Mouse (Mus musculus) leukemia stem cell, adult 10-12 weeks (primary cell): ENCODE data around the gene Gpsm1. TPM values are rescaled to one million over a fixed set of nuclear protein-coding genes. Genes with fewer than 3 reads are reported as not detected.

Experiments used
- polyA plus RNA-seq: library from polyadenylated mRNA; stranded (reverse); fragments of >175 nt; gene quantifications from 2 replicates; pipeline ENCODE4 v1.2.3, GENCODE M21; 2012; ENCODE audit warnings: low replicate concordance

The Gpsm1 gene
- 8.0 and 8.7 TPM in 2 replicates for polyA plus RNA-seq

GRCm38 (mm10) chr2:26315072-26315924 is at the start of gene Gpsm1:
Gpsm1 (plus strand) TSS chr2:26315515.

GRCm38 (mm10) chr2:26294457-26294856 is 20.9 kb upstream of the Gpsm1 start, which contains the start of gene Ccdc187:
Ccdc187 (minus strand) TSS chr2:26294557.

GRCm38 (mm10) chr2:26351358-26352290 is 36.3 kb downstream of the Gpsm1 start, which contains the start of gene Dnlz:
Dnlz (minus strand) TSS chr2:26352110.

GRCm38 (mm10) chr2:26360772-26361171 is 45.5 kb downstream of the Gpsm1 start, which contains the start of gene Card9:
Card9 (minus strand) TSS chr2:26360918.

GRCm38 (mm10) chr2:26380131-26380771 is 64.9 kb downstream of the Gpsm1 start, which contains the start of gene Snapc4:
Snapc4 (minus strand) TSS chr2:26380653.

GRCm38 (mm10) chr2:26389154-26389690 is 73.9 kb downstream of the Gpsm1 start, which contains the start of the genes Entr1 and Pmpca:
Entr1 (minus strand) TSS chr2:26389316.
Pmpca (plus strand) TSS chr2:26389339.

Other genes with a start within 250 kb of the Gpsm1 start
- 7.1 and 13.9 TPM in 2 replicates for gene Nacc2, start 192.3 kb upstream of the Gpsm1 start, polyA plus RNA-seq
- 0.14 TPM in 1 of 2 replicates, not detected in the other for gene Lhx3, start 107.2 kb upstream of the Gpsm1 start, polyA plus RNA-seq
- 3.5 and 14.7 TPM in 2 replicates for gene Qsox2, start 78.0 kb upstream of the Gpsm1 start, polyA plus RNA-seq
- gene Ccdc187, start 21.0 kb upstream of the Gpsm1 start, polyA plus RNA-seq = not detected in 2 replicates
- gene Dnlz, start 36.6 kb downstream of the Gpsm1 start, polyA plus RNA-seq = 17.7 and 19.6 TPM in 2 replicates
- 1.6 and 4.7 TPM in 2 replicates for gene Card9, start 45.4 kb downstream of the Gpsm1 start, polyA plus RNA-seq
- 52.8 and 60.5 TPM in 2 replicates for gene Snapc4, start 65.1 kb downstream of the Gpsm1 start, polyA plus RNA-seq
- 69.4 and 76.1 TPM in 2 replicates for gene Entr1, start 73.8 kb downstream of the Gpsm1 start, polyA plus RNA-seq
- 239 and 527 TPM in 2 replicates for gene Pmpca, start 73.8 kb downstream of the Gpsm1 start, polyA plus RNA-seq
- 10.3 and 21.1 TPM in 2 replicates for gene Inpp5e, start 93.7 kb downstream of the Gpsm1 start, polyA plus RNA-seq
- 10.3 and 27.4 TPM in 2 replicates for gene Sec16a, start 129.7 kb downstream of the Gpsm1 start, polyA plus RNA-seq
- gene Notch1, start 201.1 kb downstream of the Gpsm1 start, polyA plus RNA-seq = 26.2 and 30.1 TPM in 2 replicates